Mouse (Mus musculus) layer of hippocampus, adult 18-20 months (tissue): Measurements from ENCODE around the gene Gas6. TPM values are rescaled to one million over a fixed set of nuclear protein-coding genes. Genes with fewer than 3 reads are reported as not detected.

Source experiments
- total RNA-seq, 2 experiments: library from RNA; stranded (reverse); gene quantifications; 2 replicates each; pipeline ENCODE4 v1.2.3; 2021

The Gas6 gene
- total RNA-seq, 2 experiments from 2014 or later, result 84.0 to 95.1 TPM

Other genes with a start within 250 kb of the Gas6 start
- gene Adprhl1, start 240.3 kb downstream of the Gas6 start, total RNA-seq, result 1 to 10 TPM in 1 of 2 experiments, under 1 TPM in 1; 0.74 to 1.8 TPM
- gene Dcun1d2, start 206.4 kb downstream of the Gas6 start, total RNA-seq, result 10 to 100 TPM; 39.4 to 39.9 TPM
- gene Tmco3, start 206.3 kb downstream of the Gas6 start, total RNA-seq, result 10 to 100 TPM; 44.3 to 47.1 TPM
- gene Tfdp1, start 155.7 kb downstream of the Gas6 start, total RNA-seq, result 10 to 100 TPM; 57.6 to 58.0 TPM
- not detected for gene Atp4b, start 97.7 kb downstream of the Gas6 start, total RNA-seq
- not detected for gene Grk1, start 89.4 kb downstream of the Gas6 start, total RNA-seq
- 1 to 10 TPM; 4.1 to 5.4 TPM for gene Tmem255b, start 59.3 kb downstream of the Gas6 start, total RNA-seq
- not detected for gene 1700029H14Rik, start 68.0 kb upstream of the Gas6 start, total RNA-seq
- gene Rasa3, start 183.1 kb upstream of the Gas6 start, total RNA-seq, result 10 to 100 TPM; 65.7 to 67.1 TPM
- 1 to 10 TPM; 1.9 to 3.4 TPM for gene Cfap97d2, start 211.4 kb upstream of the Gas6 start, total RNA-seq